Mouse (Mus musculus) forebrain, embryonic 15.5 days (tissue): Measurements from ENCODE around the gene Tmpo. TPM values are rescaled to one million over a fixed set of nuclear protein-coding genes. Genes with fewer than 3 reads are reported as not detected.

Experiments
- ATAC-seq: fragments of 200-750 bp; cut with Nextera tagmentation; replicated peaks from 2 replicates; pipeline ENCODE4 v1.8.0; 2017; ENCODE audit warnings: mild to moderate bottlenecking, moderate TSS enrichment, moderate library complexity
- H3K27ac ChIP-seq: fragments of 300-500 bp; sonication (generic); replicated peaks from 2 replicates; pipeline ENCODE4 v1.5.1; 2015; ENCODE audit warnings: mild to moderate bottlenecking, inconsistent platforms
- H3K27me3 ChIP-seq: fragments of 300-500 bp; sonication (generic); 2 replicates; pipeline ENCODE4 v1.6.1; 2015; ENCODE audit warnings: inconsistent platforms
- H3K36me3 ChIP-seq: fragments of 300-500 bp; sonication (generic); 2 replicates; pipeline ENCODE4 v1.6.1; 2015; ENCODE audit warnings: mild to moderate bottlenecking, inconsistent platforms
- H3K4me1 ChIP-seq: fragments of 300-500 bp; sonication (generic); 2 replicates; pipeline ENCODE4 v1.6.1; 2015; ENCODE audit warnings: inconsistent platforms
- H3K4me2 ChIP-seq: fragments of 300-500 bp; sonication (generic); replicated peaks from 2 replicates; pipeline ENCODE4 v1.6.1; 2015; ENCODE audit warnings: mild to moderate bottlenecking, inconsistent platforms
- H3K4me3 ChIP-seq: fragments of 300-500 bp; sonication (generic); 2 replicates; pipeline ENCODE4 v1.5.1; 2015; ENCODE audit warnings: mild to moderate bottlenecking, inconsistent platforms
- H3K9ac ChIP-seq: fragments of 300-500 bp; sonication (generic); replicated peaks from 2 replicates; pipeline ENCODE4 v1.6.1; 2015; ENCODE audit warnings: mild to moderate bottlenecking, inconsistent platforms
- H3K9me3 ChIP-seq: fragments of 300-500 bp; sonication (generic); 2 replicates; pipeline ENCODE4 v1.6.1; 2016; ENCODE audit warnings: inconsistent platforms
- WGBS: fragments of 180-500 bp; shearing (Covaris S2); methylation state at CpG from one replicate; pipeline ENCODE4 v1.1.7; 2015; ENCODE audit warnings: mixed read lengths; 5-methylcytosine and 5-hydroxymethylcytosine counted together
- polyA plus RNA-seq: library from polyadenylated mRNA; unstranded; fragments of >200 nt; fragmentation: Nextera tagmentation; extraction: Ambion mirVana; gene quantifications from 2 replicates; pipeline ENCODE4 v1.2.1, GENCODE M21; 2015

The Tmpo gene
- polyA plus RNA-seq, 1 experiment from 2014 or later: 194 TPM

DNA sequence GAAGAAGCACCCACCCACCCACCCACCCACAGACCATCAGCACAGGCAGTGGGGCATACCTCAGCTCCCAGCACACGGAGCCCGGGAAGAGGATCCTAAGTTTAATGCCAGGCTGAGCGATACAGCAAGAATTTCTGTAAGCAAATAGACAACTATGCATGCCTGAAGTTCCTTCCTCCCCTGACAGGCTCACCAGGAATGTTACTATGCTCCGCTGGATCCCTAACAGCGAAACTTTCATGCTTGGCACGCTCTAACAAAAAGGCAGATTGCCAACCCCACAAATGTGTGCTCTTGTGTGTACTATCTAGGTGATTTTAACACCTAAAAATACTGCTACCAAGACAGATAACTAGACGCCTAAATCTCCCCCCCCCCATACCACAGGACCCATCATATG is 13.8 kb downstream of the Tmpo start:
- Histone ChIP-seq H3K4me3 (peak overlapping the region; percentile 10), H3K9ac (no peak overlapping the region), H3K27ac (no peak overlapping the region; the same call in 1 of the 2 replicates), H3K36me3 (peaks cover 19% of the 10 kb centered on the region), H3K9me3 (no peaks in the 10 kb centered on the region), H3K27me3 (no peaks in the 10 kb centered on the region), H3K4me2 (peak overlapping the region; percentile 30), H3K4me1 (peaks cover 47% of the 10 kb centered on the region)
- ATAC-seq: no peak
- WGBS: 37% methylated on average over 7 of the region's 7 CpGs

DNA sequence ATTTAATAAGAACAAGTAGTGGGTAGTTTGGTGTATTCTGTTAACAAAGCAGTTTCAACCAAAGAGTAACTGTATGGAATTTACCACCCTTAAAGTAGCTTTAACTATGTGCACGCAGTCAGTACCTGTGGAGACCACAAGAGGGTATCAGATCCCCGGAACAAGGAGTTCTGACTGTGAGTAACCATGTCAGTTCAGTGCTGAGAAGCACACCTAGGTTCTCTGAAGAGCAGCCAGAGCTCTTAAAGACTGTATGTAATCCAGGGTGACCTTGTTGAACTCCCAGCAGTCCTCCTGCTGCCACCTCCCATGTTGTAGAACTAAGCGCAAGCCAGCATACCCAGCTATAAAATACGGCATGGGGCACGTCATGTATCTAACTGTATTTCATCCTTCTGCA is 14.2 kb downstream of the Tmpo start:
- Histone ChIP-seq H3K4me2 (peak overlapping the region; percentile 30), H3K9me3 (no peaks in the 10 kb centered on the region), H3K9ac (no peak overlapping the region), H3K4me1 (peaks cover 43% of the 10 kb centered on the region), H3K27ac (no peak overlapping the region), H3K4me3 (no peak overlapping the region), H3K27me3 (no peaks in the 10 kb centered on the region), H3K36me3 (peaks cover 24% of the 10 kb centered on the region)
- no peak for ATAC-seq
- 66% methylated on average over 5 of the region's 5 CpGs for WGBS

DNA sequence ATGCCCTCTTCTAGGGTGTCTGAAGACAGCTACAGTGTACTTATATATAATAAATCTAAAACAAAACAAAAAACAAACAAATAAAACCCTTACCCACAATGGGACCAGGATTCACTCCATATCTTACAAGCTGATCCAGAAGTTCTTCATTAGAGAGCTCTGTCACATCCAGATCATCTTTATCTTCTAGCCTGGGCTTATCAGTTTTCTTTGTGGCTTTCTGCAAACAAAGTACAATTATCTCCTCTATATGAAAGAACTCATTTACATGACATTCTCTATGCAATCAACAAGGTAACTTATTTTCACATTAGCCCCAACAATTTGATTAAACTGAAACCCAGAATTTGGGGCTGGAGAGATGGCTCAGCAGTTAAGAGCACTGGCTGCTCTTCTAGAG is 15.3 kb downstream of the Tmpo start:
- no peak overlapping the region for H3K27ac ChIP-seq
- H3K9ac ChIP-seq: no peak overlapping the region
- no peak overlapping the region for H3K4me2 ChIP-seq
- no peaks in the 10 kb centered on the region for H3K9me3 ChIP-seq
- H3K36me3 ChIP-seq: peaks cover 34% of the 10 kb centered on the region
- no peaks in the 10 kb centered on the region for H3K27me3 ChIP-seq
- no peak for ATAC-seq
- H3K4me1 ChIP-seq: peaks cover 43% of the 10 kb centered on the region
- no peak overlapping the region for H3K4me3 ChIP-seq

DNA sequence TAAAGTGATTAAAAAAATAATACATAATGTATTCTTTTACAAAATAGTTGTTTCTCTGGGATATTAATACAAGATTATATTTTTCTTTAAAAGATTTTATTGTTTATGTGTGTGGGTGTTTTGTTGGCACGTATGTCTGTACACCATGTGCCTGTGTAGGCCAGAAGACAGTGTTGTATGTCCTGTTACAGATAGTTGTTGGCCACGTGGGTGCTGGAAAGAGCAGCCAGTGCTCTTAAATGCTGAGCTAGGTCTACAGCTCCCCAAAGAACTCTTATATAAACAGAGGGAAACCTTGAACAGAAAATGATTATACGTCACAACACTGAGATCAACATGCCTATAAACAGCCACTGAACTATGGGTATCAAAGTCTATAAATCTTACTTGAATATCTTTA is 16.6 kb downstream of the Tmpo start:
- no peak overlapping the region for H3K4me2 ChIP-seq
- no peak for ATAC-seq
- peaks cover 35% of the 10 kb centered on the region for H3K4me1 ChIP-seq
- no peak overlapping the region for H3K4me3 ChIP-seq
- 86% methylated on average over 3 of the region's 3 CpGs for WGBS
- peaks cover 46% of the 10 kb centered on the region for H3K36me3 ChIP-seq
- H3K27ac ChIP-seq: no peak overlapping the region
- H3K9ac ChIP-seq: no peak overlapping the region
- no peaks in the 10 kb centered on the region for H3K27me3 ChIP-seq
- H3K9me3 ChIP-seq: no peaks in the 10 kb centered on the region

DNA sequence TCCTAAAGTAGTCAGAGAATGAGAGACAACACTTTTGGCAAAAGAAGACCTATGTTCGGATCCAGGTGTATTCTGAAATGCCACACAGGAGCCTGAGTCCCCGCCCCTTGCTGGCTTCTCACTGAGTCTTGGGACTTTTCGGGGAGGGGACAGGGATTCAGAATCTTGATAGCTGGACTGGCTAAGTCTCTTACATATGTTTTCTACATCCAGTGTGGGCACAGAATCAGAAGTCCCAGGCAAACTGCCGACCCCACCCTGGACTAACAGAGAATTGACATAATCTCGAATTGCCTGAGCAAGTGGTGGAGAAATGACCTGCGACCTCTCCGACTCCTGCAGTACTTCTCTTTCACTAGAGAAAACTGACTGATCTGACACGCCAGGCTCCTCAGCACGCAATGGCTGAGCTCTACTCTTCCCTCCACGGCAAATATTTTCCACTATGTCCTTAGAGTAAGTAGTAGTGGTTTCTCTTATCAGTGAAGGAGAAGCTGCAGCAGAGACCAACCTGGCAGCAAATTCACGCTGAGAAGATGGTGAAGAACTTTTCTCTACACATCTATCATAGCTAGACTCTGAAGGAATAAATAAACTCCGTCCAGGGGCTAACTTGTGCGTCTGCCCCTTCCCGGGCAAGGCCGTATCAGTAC is 18.5 kb downstream of the Tmpo start:
- no peaks in the 10 kb centered on the region for H3K27me3 ChIP-seq
- H3K9ac ChIP-seq: no peak overlapping the region
- peaks cover 60% of the 10 kb centered on the region for H3K36me3 ChIP-seq
- no peak for ATAC-seq
- H3K4me2 ChIP-seq: no peak overlapping the region
- H3K27ac ChIP-seq: no peak overlapping the region
- H3K9me3 ChIP-seq: no peaks in the 10 kb centered on the region
- 91% methylated on average over 15 of the region's 15 CpGs for WGBS
- peaks cover 17% of the 10 kb centered on the region for H3K4me1 ChIP-seq
- H3K4me3 ChIP-seq: no peak overlapping the region

DNA sequence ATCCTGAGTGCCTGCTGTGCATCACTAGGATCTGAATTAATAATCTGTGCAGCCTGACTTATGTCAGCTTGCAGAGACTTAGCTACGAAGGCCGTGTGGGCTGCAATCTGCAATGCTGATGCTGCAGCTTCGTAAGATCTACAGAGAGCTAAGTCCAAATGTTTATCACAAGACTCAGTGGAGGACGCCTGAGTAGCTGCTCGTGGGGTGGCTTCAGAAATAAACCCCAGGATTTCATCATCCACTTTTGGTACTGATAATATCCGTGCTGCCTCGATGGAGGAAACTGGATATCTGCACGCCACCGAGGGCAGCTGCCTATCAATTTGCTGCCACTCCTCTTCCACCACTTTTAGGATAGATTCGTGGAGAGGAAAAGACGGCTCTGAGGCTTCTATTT is 19.0 kb downstream of the Tmpo start:
- Histone ChIP-seq H3K4me3 (no peak overlapping the region), H3K9ac (no peak overlapping the region), H3K27ac (no peak overlapping the region), H3K36me3 (peaks cover 62% of the 10 kb centered on the region), H3K4me2 (no peak overlapping the region), H3K4me1 (peaks cover 11% of the 10 kb centered on the region), H3K9me3 (no peaks in the 10 kb centered on the region), H3K27me3 (no peaks in the 10 kb centered on the region)
- ATAC-seq: no peak
- 92% methylated on average over 11 of the region's 11 CpGs for WGBS

DNA sequence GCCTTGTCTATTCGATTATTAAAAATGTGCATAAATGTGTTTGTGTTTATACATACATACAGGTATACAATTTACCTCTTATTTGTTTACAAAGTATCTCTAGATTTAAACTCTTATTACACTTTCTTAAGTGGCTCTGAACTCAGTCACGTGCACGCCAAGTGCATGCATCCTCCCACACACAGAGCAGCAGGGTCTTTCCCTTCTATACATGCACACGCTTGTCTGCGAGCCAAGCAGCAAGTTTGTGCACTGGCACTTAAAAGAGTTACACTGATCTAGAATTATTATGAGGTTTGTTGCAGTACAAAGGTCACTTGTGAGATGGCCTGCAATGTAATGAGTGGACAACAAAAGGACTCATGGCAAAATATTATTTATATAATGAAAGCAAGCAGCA is 20.1 kb downstream of the Tmpo start:
- ATAC-seq: no peak
- 94% methylated on average over 5 of the region's 5 CpGs for WGBS
- Histone ChIP-seq H3K4me1 (peaks cover under 1% of the 10 kb centered on the region), H3K27me3 (no peaks in the 10 kb centered on the region), H3K9me3 (no peaks in the 10 kb centered on the region), H3K4me2 (no peak overlapping the region), H3K4me3 (no peak overlapping the region), H3K36me3 (peaks cover 67% of the 10 kb centered on the region), H3K9ac (no peak overlapping the region), H3K27ac (no peak overlapping the region)

DNA sequence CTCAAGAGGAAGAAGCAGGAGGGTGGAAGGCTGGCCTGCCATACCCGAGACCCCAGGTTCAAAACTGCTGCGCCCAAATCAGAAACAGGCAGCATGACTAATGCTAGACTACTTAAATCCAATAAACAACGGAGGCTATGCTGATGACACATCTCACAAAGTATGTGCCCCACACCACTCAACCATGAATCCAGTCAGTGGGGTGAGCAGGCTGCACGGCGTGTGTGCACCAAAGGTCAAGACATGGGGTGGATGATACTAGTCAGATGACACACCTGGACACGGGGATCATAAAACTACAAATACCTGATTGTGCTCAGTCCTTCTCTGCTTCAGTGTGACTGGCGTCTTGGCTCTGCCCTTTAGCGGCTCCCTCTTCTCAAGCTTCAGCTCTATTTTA is 22.7 kb downstream of the Tmpo start:
- Histone ChIP-seq H3K27ac (no peak overlapping the region), H3K36me3 (peaks cover 80% of the 10 kb centered on the region), H3K27me3 (no peaks in the 10 kb centered on the region), H3K9ac (no peak overlapping the region), H3K4me2 (no peak overlapping the region), H3K9me3 (no peaks in the 10 kb centered on the region), H3K4me1 (no peaks in the 10 kb centered on the region), H3K4me3 (no peak overlapping the region)
- WGBS: 88% methylated on average over 8 of the region's 8 CpGs
- no peak for ATAC-seq

DNA sequence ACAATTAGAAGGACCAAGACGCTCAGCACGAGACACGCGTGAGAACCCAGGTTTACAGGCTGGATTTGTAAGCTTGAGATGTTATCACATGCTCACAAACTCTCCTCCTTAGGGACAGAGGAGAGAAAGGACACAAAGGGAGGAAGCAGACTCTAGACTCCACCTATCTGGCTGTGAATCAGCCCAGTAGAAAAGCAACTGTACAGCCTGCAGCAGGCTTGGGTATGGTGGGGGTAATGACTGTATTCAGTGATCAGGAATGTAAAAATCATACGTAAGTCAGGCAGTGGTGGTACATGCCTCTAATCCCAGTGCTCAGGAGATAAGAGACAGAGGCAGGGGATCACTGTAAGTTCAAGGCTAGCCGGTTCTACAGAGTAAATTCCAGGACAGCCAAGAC is 24.8 kb downstream of the Tmpo start:
- Histone ChIP-seq H3K9me3 (no peaks in the 10 kb centered on the region), H3K27me3 (no peaks in the 10 kb centered on the region), H3K9ac (no peak overlapping the region), H3K4me1 (no peaks in the 10 kb centered on the region), H3K4me3 (no peak overlapping the region), H3K27ac (no peak overlapping the region), H3K36me3 (peaks cover 70% of the 10 kb centered on the region), H3K4me2 (no peak overlapping the region)
- WGBS: 91% methylated on average over 6 of the region's 6 CpGs
- ATAC-seq: no peak

DNA sequence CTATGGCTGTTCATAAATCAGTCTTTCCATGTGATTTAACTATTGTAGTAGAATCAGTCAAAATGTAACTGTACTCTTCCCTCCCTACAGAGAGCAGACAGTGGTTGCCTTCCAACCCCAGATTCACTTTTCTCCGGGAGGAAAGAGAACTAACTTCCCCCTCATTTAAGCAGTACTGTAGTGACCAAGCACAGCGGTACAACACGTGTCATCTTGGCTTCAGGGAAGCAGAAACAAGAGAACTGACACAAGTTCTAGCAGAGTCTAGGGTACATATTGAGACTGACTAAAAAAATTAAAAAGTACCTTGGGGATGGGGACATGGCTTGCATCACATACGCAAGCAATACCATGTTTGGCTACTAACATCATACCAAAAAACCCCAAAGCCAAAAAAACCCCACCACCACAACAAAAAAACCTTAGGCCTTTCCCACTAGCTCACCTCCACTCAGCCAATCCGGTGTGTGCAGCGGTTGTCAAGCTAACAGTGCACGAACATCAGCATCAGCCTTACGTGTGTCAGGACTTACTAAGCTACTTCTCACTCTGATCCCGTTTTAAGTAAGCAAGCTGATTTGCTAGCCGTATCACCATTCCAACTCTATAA is 27.1 kb downstream of the Tmpo start:
- Histone ChIP-seq H3K36me3 (peaks cover 74% of the 10 kb centered on the region), H3K27me3 (no peaks in the 10 kb centered on the region), H3K4me3 (no peak overlapping the region), H3K9me3 (no peaks in the 10 kb centered on the region), H3K4me2 (no peak overlapping the region), H3K27ac (no peak overlapping the region), H3K4me1 (no peaks in the 10 kb centered on the region), H3K9ac (no peak overlapping the region)
- ATAC-seq: no peak
- 89% methylated on average over 10 of the region's 10 CpGs for WGBS

DNA sequence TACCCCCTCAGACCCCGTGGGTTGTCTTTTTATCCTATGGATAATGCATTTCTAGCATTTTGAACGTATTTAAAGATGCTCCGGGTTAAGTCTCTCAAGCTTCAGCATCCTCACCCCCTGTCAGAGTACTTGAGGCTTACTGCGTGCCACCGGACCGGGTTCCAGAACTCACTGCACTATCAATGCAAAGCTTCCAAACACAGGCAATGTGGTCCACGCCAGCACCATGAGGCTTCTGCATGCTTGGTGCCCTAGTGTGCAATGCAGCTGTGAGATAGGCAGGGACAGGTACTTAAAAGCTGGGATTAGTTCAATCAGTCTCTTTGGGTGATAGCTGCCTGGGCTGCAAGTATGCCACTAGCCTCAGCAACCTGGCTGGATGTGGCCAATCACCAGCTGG is 35.7 kb downstream of the Tmpo start:
- no peak overlapping the region for H3K4me2 ChIP-seq
- no peak for ATAC-seq
- H3K4me3 ChIP-seq: no peak overlapping the region
- peaks cover 28% of the 10 kb centered on the region for H3K36me3 ChIP-seq
- H3K4me1 ChIP-seq: no peaks in the 10 kb centered on the region
- H3K9ac ChIP-seq: no peak overlapping the region
- H3K27me3 ChIP-seq: no peaks in the 10 kb centered on the region
- WGBS: 93% methylated on average over 7 of the region's 7 CpGs
- H3K9me3 ChIP-seq: no peaks in the 10 kb centered on the region
- H3K27ac ChIP-seq: no peak overlapping the region

DNA sequence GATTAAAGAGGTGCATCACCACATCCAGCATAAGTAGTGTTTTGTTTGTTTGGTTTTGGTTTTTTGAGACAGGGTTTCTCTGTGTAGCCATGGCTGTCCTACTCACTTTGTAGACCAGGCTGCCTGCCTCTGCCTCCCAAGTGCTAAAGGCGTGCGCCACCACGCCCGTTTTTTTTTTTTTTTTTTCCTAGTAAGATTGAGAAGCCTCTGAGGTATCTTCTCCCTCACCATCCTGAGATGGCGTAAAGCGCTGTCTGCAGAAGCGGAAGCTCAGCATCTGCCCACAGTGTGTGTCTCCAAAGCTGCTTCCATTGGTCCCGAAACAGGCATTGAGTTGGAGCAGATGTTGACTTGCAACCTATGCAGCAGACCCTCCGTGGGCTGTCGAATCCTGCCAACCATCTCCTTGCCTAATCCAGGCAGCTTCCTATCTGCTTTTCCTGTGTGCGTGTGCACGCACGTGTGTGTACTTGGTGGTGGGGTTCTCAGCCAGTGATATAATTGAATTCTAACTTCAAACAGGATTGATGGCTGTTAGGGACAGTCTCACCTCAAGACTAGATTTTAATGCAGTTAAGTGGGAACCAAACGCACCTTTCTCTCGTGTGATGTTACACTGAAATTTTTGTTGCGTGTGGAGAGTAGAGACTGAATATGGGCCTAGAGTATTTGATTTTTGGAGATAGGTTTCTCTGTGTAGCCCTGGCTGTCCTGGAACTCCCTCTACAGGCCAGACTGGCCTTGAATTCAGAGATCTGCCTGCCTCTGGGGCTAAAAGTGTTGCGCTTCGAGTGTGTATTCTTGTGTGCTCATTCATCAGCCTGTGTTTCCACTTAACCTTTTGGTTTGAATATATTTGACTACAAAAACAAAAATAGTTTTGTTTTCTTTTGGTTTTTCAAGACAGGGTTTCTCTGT is 37.5 kb downstream of the Tmpo start:
- no peak overlapping the region for H3K4me3 ChIP-seq
- peak; percentile 29; the same call in 1 of the 2 replicates for ATAC-seq
- peaks cover 11% of the 10 kb centered on the region for H3K36me3 ChIP-seq
- no peaks in the 10 kb centered on the region for H3K9me3 ChIP-seq
- no peak overlapping the region for H3K9ac ChIP-seq
- no peaks in the 10 kb centered on the region for H3K4me1 ChIP-seq
- no peaks in the 10 kb centered on the region for H3K27me3 ChIP-seq
- no peak overlapping the region for H3K4me2 ChIP-seq
- WGBS: 78% methylated on average over 18 of the region's 18 CpGs
- no peak overlapping the region for H3K27ac ChIP-seq
